Mouse (Mus musculus) layer of hippocampus, postnatal 36 days (tissue): ENCODE data around the gene Cdcp1. TPM values are rescaled to one million over a fixed set of nuclear protein-coding genes. Genes with fewer than 3 reads are reported as not detected.

Experiments
- DNase-seq, 2 experiments: peaks; one replicate each; pipeline ENCODE4 v3.0.0; 2022
- total RNA-seq, 2 experiments: library from RNA; stranded (reverse); gene quantifications; 2 replicates each; pipeline ENCODE4 v1.2.3; 2021

The Cdcp1 gene
- total RNA-seq, 2 experiments from 2014 or later: not detected

GRCm38 (mm10) chr9:123207895-123208294, 7.9 kb downstream of the Cdcp1 start:
- DNase-seq: no peak

- no peak for DNase-seq
Measured at GRCm38 (mm10) chr9:123206948-123207347, 8.9 kb downstream of the Cdcp1 start.

- no peak for DNase-seq
Measured at GRCm38 (mm10) chr9:123206526-123206925, 9.3 kb downstream of the Cdcp1 start.

- no peak for DNase-seq
Measured at GRCm38 (mm10) chr9:123200116-123200515, 15.7 kb downstream of the Cdcp1 start.

- no peak for DNase-seq
Measured at GRCm38 (mm10) chr9:123188271-123188670, 27.6 kb downstream of the Cdcp1 start.

GRCm38 (mm10) chr9:123187589-123187988, 28.2 kb downstream of the Cdcp1 start:
- DNase-seq: no peak

- no peak for DNase-seq
Measured at GRCm38 (mm10) chr9:123186151-123186550, 29.7 kb downstream of the Cdcp1 start.

- no peak for DNase-seq
Measured at GRCm38 (mm10) chr9:123185546-123185945, 30.3 kb downstream of the Cdcp1 start.

GRCm38 (mm10) chr9:123183226-123183625, 32.6 kb downstream of the Cdcp1 start:
- no peak for DNase-seq

GRCm38 (mm10) chr9:123180003-123180402, 35.8 kb downstream of the Cdcp1 start:
- DNase-seq: no peak

GRCm38 (mm10) chr9:123177380-123178048, 38.3 kb downstream of the Cdcp1 start:
- DNase-seq: no peak

GRCm38 (mm10) chr9:123174356-123174755, 41.5 kb downstream of the Cdcp1 start:
- DNase-seq: no peak

GRCm38 (mm10) chr9:123173760-123174159, 42.1 kb downstream of the Cdcp1 start:
- no peak for DNase-seq

- DNase-seq: no peak
Measured at GRCm38 (mm10) chr9:123165781-123166443, 49.9 kb downstream of the Cdcp1 start.

- DNase-seq: no peak
Measured at GRCm38 (mm10) chr9:123162985-123163694, 52.7 kb downstream of the Cdcp1 start.

GRCm38 (mm10) chr9:123161792-123162191, 54.0 kb downstream of the Cdcp1 start:
- DNase-seq: no peak

- DNase-seq: peak; percentile 37 to 51
Measured at GRCm38 (mm10) chr9:123159330-123159729, 56.5 kb downstream of the Cdcp1 start.

GRCm38 (mm10) chr9:123158125-123158836, 57.6 kb downstream of the Cdcp1 start:
- DNase-seq: no peak

GRCm38 (mm10) chr9:123157699-123158098, 58.1 kb downstream of the Cdcp1 start:
- DNase-seq: no peak

- DNase-seq: peak; percentile 17 to 35
Measured at GRCm38 (mm10) chr9:123156910-123157361, 58.9 kb downstream of the Cdcp1 start.

GRCm38 (mm10) chr9:123153121-123153520, 62.7 kb downstream of the Cdcp1 start:
- DNase-seq: no peak

GRCm38 (mm10) chr9:123152026-123152425, 63.8 kb downstream of the Cdcp1 start:
- DNase-seq: no peak

GRCm38 (mm10) chr9:123151561-123151960, 64.3 kb downstream of the Cdcp1 start:
- DNase-seq: no peak
